Mouse (Mus musculus): ENCODE measurements around the gene Nfyb.

DNA sequence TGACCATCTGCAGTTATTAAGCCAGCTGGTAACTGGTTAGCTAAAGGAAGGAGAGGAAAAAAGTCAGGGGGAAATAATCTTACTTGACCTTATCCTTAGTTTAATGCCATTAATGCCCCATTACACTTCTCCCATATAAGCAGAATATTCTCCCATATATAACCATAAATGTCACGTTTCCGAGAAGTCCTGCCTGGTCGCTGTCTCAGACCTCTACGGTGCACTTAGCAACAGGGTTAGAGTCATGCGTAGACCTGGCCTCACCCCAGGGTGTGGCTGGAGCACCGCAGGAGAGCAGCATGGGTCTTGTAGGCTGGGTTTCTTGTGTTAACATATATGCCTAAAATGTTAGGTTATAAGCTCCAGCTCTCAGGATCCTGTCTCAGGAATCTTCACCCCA, 13.2 kb downstream of the Nfyb start:
- TF ChIP-seq CTCF (IDR thresholded peaks at IDR 0.05; ENCODE audit: low read depth, low read length) (no peak), TAL1 (conservative IDR thresholded peaks at IDR 0.05; ENCODE audit: low read depth, low read length) (no peak)

All from G1E (cell line).